Mouse (Mus musculus): ENCODE measurements around the gene Gm11639. TPM values are rescaled to one million over a fixed set of nuclear protein-coding genes. Genes with fewer than 3 reads are reported as not detected.

Gm11639 gene
- polyA plus RNA-seq, 1 experiment, result 0.02 TPM

DNA sequence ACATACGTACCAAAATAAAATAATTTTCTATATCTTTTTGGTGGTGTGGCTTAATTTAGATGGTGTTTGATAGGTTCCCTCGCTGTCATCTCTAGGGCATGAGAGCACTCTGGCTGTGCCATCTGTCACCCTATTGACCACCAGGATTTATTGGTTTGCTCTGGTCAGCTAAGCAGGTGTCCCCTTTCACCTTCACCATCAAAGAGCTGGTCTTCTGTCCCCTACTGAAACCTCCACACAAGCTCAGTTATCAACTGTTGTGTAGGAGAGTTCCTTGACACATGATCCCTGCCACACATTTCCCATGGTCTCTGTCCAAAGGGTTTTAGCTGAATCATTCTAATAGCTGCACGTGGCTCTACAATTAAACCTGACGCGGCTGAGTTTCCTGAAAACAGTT, 455.6 kb downstream of the Gm11639 start:
- no peaks in the 10 kb centered on the region for H3K27me3 ChIP-seq (ENCODE audit: control insufficient read depth, insufficient read depth, low read length)
- H3K27ac ChIP-seq (ENCODE audit: insufficient read depth, low read length), result no peak overlapping the region
- WGBS, result 92% methylated on average over 5 of the region's 5 CpGs
- no peak for DNase-seq
- H3K4me1 ChIP-seq (ENCODE audit: control insufficient read depth, insufficient read depth, low read length), result no peaks in the 10 kb centered on the region
- TF ChIP-seq CTCF (IDR thresholded peaks at IDR 0.05; ENCODE audit: borderline replicate concordance, insufficient read depth, low read depth, low read length) (no peak), POLR2A (IDR thresholded peaks at IDR 0.05; ENCODE audit: borderline replicate concordance, insufficient read depth, low read length) (no peak)
- no peak overlapping the region for H3K4me3 ChIP-seq (replicated peaks; ENCODE audit: insufficient read depth, low read depth, low read length)

DNA sequence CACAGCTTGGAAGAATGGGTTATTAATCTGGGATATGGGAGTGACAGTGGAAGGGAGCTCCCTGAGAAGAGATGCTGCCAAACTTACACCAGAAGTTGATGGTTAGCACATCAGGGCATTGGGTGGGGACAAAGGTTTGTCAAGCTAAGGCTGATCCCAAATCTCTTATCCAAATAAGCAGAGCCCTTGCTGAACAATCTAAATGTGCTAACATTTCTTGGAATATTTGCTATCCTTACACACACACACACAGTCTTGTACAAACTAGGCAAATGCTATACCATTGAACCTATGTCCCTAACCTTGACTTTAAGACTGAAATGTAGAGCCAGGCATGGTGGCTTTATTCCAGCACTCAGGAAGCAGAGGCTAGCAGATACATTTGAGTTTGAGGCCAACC, 458.1 kb downstream of the Gm11639 start:
- DNase-seq, result no peak
- Histone ChIP-seq H3K27me3 (ENCODE audit: control insufficient read depth, insufficient read depth, low read length) (no peaks in the 10 kb centered on the region), H3K27ac (ENCODE audit: insufficient read depth, low read length) (no peak overlapping the region), H3K4me1 (ENCODE audit: control insufficient read depth, insufficient read depth, low read length) (no peaks in the 10 kb centered on the region), H3K4me3 (replicated peaks; ENCODE audit: insufficient read depth, low read depth, low read length) (no peak overlapping the region)
- TF ChIP-seq POLR2A (IDR thresholded peaks at IDR 0.05; ENCODE audit: borderline replicate concordance, insufficient read depth, low read length) (no peak), CTCF (IDR thresholded peaks at IDR 0.05; ENCODE audit: borderline replicate concordance, insufficient read depth, low read depth, low read length) (no peak)

DNA sequence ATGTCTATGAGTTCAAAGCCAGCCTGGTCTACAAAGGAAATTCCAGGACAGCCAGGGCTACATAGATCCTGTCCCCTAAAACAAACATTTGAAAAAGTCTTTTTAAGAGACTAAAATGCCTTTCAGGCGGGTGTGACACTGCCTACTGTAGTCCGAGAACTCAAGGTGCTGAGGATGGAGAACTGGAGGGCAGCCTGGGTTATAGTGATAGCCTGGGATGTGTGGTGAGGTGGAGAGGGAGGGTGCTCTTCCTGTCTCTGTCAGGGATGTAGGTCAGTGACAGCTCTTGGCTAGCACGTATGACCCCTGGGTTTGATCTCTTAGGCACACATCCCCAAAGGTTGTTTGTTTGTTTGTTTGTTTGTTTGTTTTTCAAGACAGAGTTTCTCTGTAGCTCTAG, 458.6 kb downstream of the Gm11639 start:
- Histone ChIP-seq H3K4me3 (replicated peaks; ENCODE audit: insufficient read depth, low read depth, low read length) (no peak overlapping the region), H3K4me1 (ENCODE audit: control insufficient read depth, insufficient read depth, low read length) (no peaks in the 10 kb centered on the region), H3K27me3 (ENCODE audit: control insufficient read depth, insufficient read depth, low read length) (no peaks in the 10 kb centered on the region), H3K27ac (ENCODE audit: insufficient read depth, low read length) (no peak overlapping the region)
- TF ChIP-seq POLR2A (IDR thresholded peaks at IDR 0.05; ENCODE audit: borderline replicate concordance, insufficient read depth, low read length) (no peak), CTCF (IDR thresholded peaks at IDR 0.05; ENCODE audit: borderline replicate concordance, insufficient read depth, low read depth, low read length) (no peak)
- no peak for DNase-seq
- 88% methylated on average over 3 of the region's 3 CpGs for WGBS

DNA sequence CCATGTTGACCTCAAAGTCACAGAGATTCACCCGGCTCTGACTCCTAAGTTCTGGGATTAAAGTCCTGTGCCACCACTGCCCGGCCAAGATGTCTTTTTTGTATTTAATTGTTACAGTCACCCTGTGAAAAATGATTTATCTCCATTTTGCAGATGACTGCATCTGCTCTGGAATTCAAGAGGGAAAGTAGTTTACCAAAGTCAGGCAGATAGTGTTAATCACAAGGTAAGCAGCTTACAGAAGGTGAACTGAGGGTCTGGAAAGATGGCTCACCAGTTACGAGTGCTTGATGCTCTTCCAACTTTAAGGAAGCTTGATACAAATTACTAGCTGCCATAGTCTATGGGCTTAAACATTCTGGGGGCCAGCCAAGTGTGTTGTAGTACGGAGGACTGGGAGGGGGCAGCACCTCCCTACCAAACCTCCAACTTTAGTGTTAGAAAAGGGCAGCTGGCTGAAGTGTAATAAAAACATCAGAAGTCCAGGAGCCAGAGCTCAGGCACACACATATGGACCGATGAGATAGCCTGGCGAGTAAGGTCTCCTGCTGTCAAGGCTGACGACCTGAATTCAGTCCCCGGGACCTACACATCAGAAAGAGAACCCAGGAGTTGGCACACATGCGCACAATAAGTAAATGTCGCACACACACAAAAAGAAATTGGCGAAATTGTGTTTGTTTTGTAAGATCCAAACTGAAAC, 459.2 kb downstream of the Gm11639 start:
- DNase-seq, result no peak
- no peak overlapping the region for H3K4me3 ChIP-seq (replicated peaks; ENCODE audit: insufficient read depth, low read depth, low read length)
- H3K27ac ChIP-seq (ENCODE audit: insufficient read depth, low read length), result no peak overlapping the region
- H3K4me1 ChIP-seq (ENCODE audit: control insufficient read depth, insufficient read depth, low read length), result no peaks in the 10 kb centered on the region
- TF ChIP-seq CTCF (IDR thresholded peaks at IDR 0.05; ENCODE audit: borderline replicate concordance, insufficient read depth, low read depth, low read length) (no peak), POLR2A (IDR thresholded peaks at IDR 0.05; ENCODE audit: borderline replicate concordance, insufficient read depth, low read length) (no peak)
- no peaks in the 10 kb centered on the region for H3K27me3 ChIP-seq (ENCODE audit: control insufficient read depth, insufficient read depth, low read length)
- 71% methylated on average over 11 of the region's 11 CpGs for WGBS

DNA sequence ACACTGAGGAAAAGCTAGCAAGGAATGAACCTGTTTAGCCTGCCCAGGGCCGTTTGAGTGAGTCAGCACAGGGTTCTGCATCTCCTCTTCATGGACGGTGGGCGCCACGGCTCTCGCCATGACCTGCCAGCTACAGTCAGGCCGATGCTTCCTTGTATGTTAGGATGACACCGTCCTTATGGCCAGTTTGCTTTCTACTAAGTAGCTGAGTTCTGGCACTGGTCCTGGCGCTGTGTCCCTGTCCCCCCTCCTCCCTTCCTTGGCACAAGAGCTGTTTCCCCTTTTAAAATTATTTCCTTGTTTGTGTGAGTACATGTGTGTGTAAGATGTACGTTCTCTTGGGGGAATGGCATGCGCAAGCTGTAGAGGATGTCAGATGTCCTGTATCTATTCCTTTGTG, 459.7 kb downstream of the Gm11639 start:
- 66% methylated on average over 10 of the region's 10 CpGs for WGBS
- Histone ChIP-seq H3K27me3 (ENCODE audit: control insufficient read depth, insufficient read depth, low read length) (no peaks in the 10 kb centered on the region), H3K4me1 (ENCODE audit: control insufficient read depth, insufficient read depth, low read length) (no peaks in the 10 kb centered on the region), H3K27ac (ENCODE audit: insufficient read depth, low read length) (no peak overlapping the region), H3K4me3 (replicated peaks; ENCODE audit: insufficient read depth, low read depth, low read length) (no peak overlapping the region)
- no peak for DNase-seq
- TF ChIP-seq CTCF (IDR thresholded peaks at IDR 0.05; ENCODE audit: borderline replicate concordance, insufficient read depth, low read depth, low read length) (no peak), POLR2A (IDR thresholded peaks at IDR 0.05; ENCODE audit: borderline replicate concordance, insufficient read depth, low read length) (no peak)

DNA sequence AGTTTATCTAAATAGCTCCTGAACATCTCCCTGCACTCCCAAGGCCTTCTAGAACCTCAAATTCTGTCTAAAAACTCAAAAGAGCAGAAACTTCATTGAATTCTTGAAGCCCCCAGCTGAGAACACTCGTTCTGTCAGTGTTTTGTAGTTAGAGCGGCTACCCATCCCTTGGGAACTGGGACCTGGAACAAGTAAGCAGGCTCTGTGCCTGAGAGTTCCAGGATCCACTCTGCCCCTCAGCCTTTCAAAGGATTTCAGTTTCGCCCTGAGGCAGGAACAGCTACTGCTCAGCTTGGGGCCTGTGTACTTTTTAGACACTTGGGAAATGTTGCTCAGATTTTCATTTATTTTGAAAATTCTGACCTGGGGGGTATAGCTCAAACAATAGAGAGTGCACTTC, 461.1 kb downstream of the Gm11639 start, which contains the start of gene Gm10842:
Gene Gm10842 (plus strand): TSS at position 301 of the 400 bp plus-strand sequence.
- DNase-seq, result no peak
- no peak for TF ChIP-seq POLR2A (IDR thresholded peaks at IDR 0.05; ENCODE audit: borderline replicate concordance, insufficient read depth, low read length)
- TF ChIP-seq CTCF (IDR thresholded peaks at IDR 0.05; ENCODE audit: borderline replicate concordance, insufficient read depth, low read depth, low read length), result no peak
- Histone ChIP-seq H3K27ac (ENCODE audit: insufficient read depth, low read length) (no peak within 1 kb of the TSS), H3K4me1 (ENCODE audit: control insufficient read depth, insufficient read depth, low read length) (no peaks in the 10 kb centered on the region), H3K4me3 (replicated peaks; ENCODE audit: insufficient read depth, low read depth, low read length) (no peak within 1 kb of the TSS), H3K27me3 (ENCODE audit: control insufficient read depth, insufficient read depth, low read length) (no peaks in the 10 kb centered on the region)
- 43% methylated on average over 3 of the region's 3 CpGs for WGBS

DNA sequence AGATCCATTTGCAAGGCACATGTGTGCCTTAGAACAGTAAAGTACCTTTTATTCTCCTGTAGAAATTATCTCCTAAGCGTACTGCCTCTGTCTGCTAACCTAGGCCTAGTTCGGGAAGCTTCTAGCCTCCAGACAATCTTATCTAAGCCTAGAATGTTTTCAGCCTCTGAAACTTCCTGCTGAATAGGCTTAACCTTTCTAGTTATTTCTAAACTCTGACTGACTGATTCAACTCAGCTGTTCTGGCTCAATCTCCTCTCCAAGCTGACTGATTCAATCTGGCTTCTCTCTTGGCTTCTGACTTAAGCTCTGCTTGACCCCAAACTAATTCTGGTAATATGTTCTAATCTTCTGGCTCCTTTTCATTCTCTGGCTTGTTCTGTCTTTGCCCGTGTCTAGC, 463.8 kb downstream of the Gm11639 start:
- Histone ChIP-seq H3K27me3 (ENCODE audit: control insufficient read depth, insufficient read depth, low read length) (no peaks in the 10 kb centered on the region), H3K27ac (ENCODE audit: insufficient read depth, low read length) (no peak overlapping the region), H3K4me1 (ENCODE audit: control insufficient read depth, insufficient read depth, low read length) (no peaks in the 10 kb centered on the region), H3K4me3 (replicated peaks; ENCODE audit: insufficient read depth, low read depth, low read length) (no peak overlapping the region)
- WGBS, result 80% methylated on average over 3 of the region's 3 CpGs
- TF ChIP-seq CTCF (IDR thresholded peaks at IDR 0.05; ENCODE audit: borderline replicate concordance, insufficient read depth, low read depth, low read length) (no peak), POLR2A (IDR thresholded peaks at IDR 0.05; ENCODE audit: borderline replicate concordance, insufficient read depth, low read length) (no peak)
- DNase-seq, result no peak

DNA sequence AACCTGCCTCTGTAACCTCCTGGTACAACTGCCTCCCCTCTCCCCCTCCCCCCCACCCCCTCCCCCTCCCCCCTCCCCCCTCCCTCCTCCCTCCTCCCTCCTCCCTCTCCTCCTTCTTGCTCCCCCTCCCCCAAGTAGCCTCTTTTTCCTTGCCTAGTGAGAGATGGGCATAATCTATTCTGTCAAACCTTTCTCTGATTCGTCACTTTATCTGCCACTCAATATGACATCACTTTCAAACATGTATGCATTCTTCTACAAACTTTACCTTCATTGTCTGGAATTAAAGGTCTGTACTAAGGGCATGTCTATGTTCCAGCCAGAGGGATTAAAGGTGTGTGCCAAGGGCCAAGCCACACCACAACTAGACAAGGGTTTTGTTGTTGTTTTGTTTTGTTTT, 464.3 kb downstream of the Gm11639 start:
- DNase-seq, result no peak
- TF ChIP-seq POLR2A (IDR thresholded peaks at IDR 0.05; ENCODE audit: borderline replicate concordance, insufficient read depth, low read length), result no peak
- TF ChIP-seq CTCF (IDR thresholded peaks at IDR 0.05; ENCODE audit: borderline replicate concordance, insufficient read depth, low read depth, low read length), result no peak
- Histone ChIP-seq H3K27me3 (ENCODE audit: control insufficient read depth, insufficient read depth, low read length) (no peaks in the 10 kb centered on the region), H3K4me1 (ENCODE audit: control insufficient read depth, insufficient read depth, low read length) (no peaks in the 10 kb centered on the region), H3K27ac (ENCODE audit: insufficient read depth, low read length) (no peak overlapping the region), H3K4me3 (replicated peaks; ENCODE audit: insufficient read depth, low read depth, low read length) (no peak overlapping the region)
- WGBS, result 94% methylated on average over 1 of the region's 1 CpGs
